Mouse (Mus musculus) testis, adult 10 weeks (tissue): ENCODE measurements around the gene Fras1. TPM values are rescaled to one million over a fixed set of nuclear protein-coding genes. Genes with fewer than 3 reads are reported as not detected.

Source experiments
- polyA plus RNA-seq: library from polyadenylated mRNA; stranded (reverse); fragments of 350-450 nt; fragmentation: Illumina TruSeq; extraction: RNeasy Lipid Tissue Mini Kit (QIAGEN cat#74804); gene quantifications from one replicate; pipeline ENCODE4 v1.2.3, GENCODE M21; 2014; ENCODE audit warnings: low read depth, low replicate concordance

Fras1 gene
- 0.36 TPM for polyA plus RNA-seq

DNA sequence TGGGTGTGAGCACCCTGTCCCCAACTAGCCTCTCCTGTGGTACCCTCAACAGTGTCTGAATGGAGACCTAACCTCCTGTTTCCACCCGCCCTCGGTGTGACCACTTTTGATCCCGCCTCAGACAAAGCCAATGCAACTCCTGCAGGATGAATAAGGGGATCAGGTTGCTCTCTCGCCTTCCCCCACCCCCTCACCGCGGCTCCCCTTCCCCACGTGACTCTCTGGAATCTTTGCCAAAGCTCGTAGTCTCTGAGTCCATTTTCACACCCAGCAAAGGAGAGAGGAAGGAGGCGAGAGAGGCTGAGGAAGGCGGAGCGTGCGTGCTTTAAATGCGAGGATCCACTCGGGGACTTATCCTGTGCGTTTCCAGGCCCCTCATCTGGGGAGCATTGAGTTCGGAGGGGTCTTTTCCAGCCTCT is at the start of gene Fras1:
TSS of gene Fras1 (plus strand) at position 389 of the 419 bp plus-strand sequence.

GRCm38 (mm10) chr5:96792936-96793718 is 419.4 kb downstream of the Fras1 start, which contains the start of gene Anxa3:
Gene Anxa3 (plus strand): TSS chr5:96793339.

Other genes with a start within 250 kb of the Fras1 start
- 30.8 TPM for gene Cnot6l, start 209.8 kb upstream of the Fras1 start, polyA plus RNA-seq
- 146 TPM for gene Mrpl1, start 164.5 kb upstream of the Fras1 start, polyA plus RNA-seq